Mouse (Mus musculus) granulocyte monocyte progenitor cell, adult 5-6 weeks (primary cell): ENCODE results near the gene Tnfaip2. TPM values are rescaled to one million over a fixed set of nuclear protein-coding genes. Genes with fewer than 3 reads are reported as not detected.

Source experiments
- total RNA-seq, 2 experiments: library from RNA; stranded (forward) in 1 of 2; stranded (reverse) in 1 of 2; fragments of 200-712, 200-1000 nt in 1 of 2; fragments of >200 nt in 1 of 2; fragmentation: Nextera tagmentation in 1 of 2; gene quantifications; 2 replicates each; pipeline ENCODE4 v1.2.3; 2014 to 2017

Gene Tnfaip2
- total RNA-seq, 2 experiments from 2014 or later, result 28.6 to 56.1 TPM

Other genes with a start within 250 kb of the Tnfaip2 start
- 0.73 and 1.9 TPM in 2 replicates for gene Amn, start 171.4 kb upstream of the Tnfaip2 start, total RNA-seq (2014; fragmentation: Nextera tagmentation)
- not detected in 2 replicates for gene Amn, start 171.4 kb upstream of the Tnfaip2 start, total RNA-seq (2017)
- gene Cdc42bpb, start 64.8 kb upstream of the Tnfaip2 start, total RNA-seq (2014; fragmentation: Nextera tagmentation), result 5.6 and 8.1 TPM in 2 replicates
- 4.8 and 8.6 TPM in 2 replicates for gene Cdc42bpb, start 64.8 kb upstream of the Tnfaip2 start, total RNA-seq (2017)
- gene Lbhd2, start 35.7 kb upstream of the Tnfaip2 start, total RNA-seq (2014; fragmentation: Nextera tagmentation), result not detected in 2 replicates
- gene Lbhd2, start 35.7 kb upstream of the Tnfaip2 start, total RNA-seq (2017), result not detected in 2 replicates
- not detected in 2 replicates for gene Exoc3l4, start 25.5 kb upstream of the Tnfaip2 start, total RNA-seq (2014; fragmentation: Nextera tagmentation)
- 0.26 TPM in 1 of 2 replicates, not detected in the other for gene Exoc3l4, start 25.5 kb upstream of the Tnfaip2 start, total RNA-seq (2017)
- not detected in 2 replicates for gene Gm266, start 43.4 kb downstream of the Tnfaip2 start, total RNA-seq (2014; fragmentation: Nextera tagmentation)
- gene Gm266, start 43.4 kb downstream of the Tnfaip2 start, total RNA-seq (2017), result not detected in 2 replicates
- 197 and 224 TPM in 2 replicates for gene Eif5, start 95.5 kb downstream of the Tnfaip2 start, total RNA-seq (2014; fragmentation: Nextera tagmentation)
- gene Eif5, start 95.5 kb downstream of the Tnfaip2 start, total RNA-seq (2017), result 290 and 339 TPM in 2 replicates
- gene Mark3, start 132.1 kb downstream of the Tnfaip2 start, total RNA-seq (2014; fragmentation: Nextera tagmentation), result 55.8 and 61.7 TPM in 2 replicates
- 61.3 and 71.8 TPM in 2 replicates for gene Mark3, start 132.1 kb downstream of the Tnfaip2 start, total RNA-seq (2017)
- gene Ckb, start 229.9 kb downstream of the Tnfaip2 start, total RNA-seq (2014; fragmentation: Nextera tagmentation), result 4.2 TPM in 1 of 2 replicates, not detected in the other
- 0.57 and 1.4 TPM in 2 replicates for gene Ckb, start 229.9 kb downstream of the Tnfaip2 start, total RNA-seq (2017)
- gene Trmt61a, start 235.6 kb downstream of the Tnfaip2 start, total RNA-seq (2014; fragmentation: Nextera tagmentation), result 18.6 and 21.9 TPM in 2 replicates
- 10.0 and 10.1 TPM in 2 replicates for gene Trmt61a, start 235.6 kb downstream of the Tnfaip2 start, total RNA-seq (2017)